Mouse (Mus musculus): ENCODE data around the gene Ganc. TPM values are rescaled to one million over a fixed set of nuclear protein-coding genes. Genes with fewer than 3 reads are reported as not detected.

Ganc gene
- polyA plus RNA-seq, 2 experiments = 4.8 to 5.1 TPM

DNA sequence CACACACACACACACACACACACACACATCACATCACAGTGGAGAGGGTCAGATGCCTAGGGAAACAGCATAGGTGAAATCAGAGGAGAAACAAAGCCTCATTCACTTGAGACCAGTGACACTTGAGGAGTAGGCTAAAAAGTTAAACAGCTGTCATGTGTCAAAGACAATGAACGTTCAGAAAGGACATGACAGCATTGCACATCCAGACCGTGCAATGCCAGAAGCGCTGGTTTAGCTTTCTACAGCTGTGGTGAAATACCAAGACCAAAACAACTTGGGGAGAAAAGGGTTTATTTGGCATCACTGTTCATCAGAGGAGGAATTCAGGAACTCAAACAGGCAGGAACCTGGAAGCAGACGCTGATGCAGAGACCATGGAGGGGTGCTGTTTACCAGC, 89.6 kb downstream of the Ganc start:
- H3K4me3 ChIP-seq (ENCODE audit: insufficient read depth in 1 of 2, low read depth in 2 of 2, low read length in 2 of 2) = no peak overlapping the region
- H3K9ac ChIP-seq (replicated peaks) = no peak overlapping the region
- H3K4me2 ChIP-seq (ENCODE audit: low read depth) = no peak overlapping the region
- H3K27ac ChIP-seq = no peak overlapping the region
- 48% methylated on average over 4 of the region's 4 CpGs for WGBS (ENCODE audit: insufficient replicate concordance)
- DNase-seq (ENCODE audit: low read depth in 3 of 3, low spot score in 3 of 3) = no peak
- TF ChIP-seq EP300 (IDR thresholded peaks at IDR 0.05; ENCODE audit: low read depth) = no peak
- TF ChIP-seq CTCF (IDR thresholded peaks at IDR 0.05; ENCODE audit: low read depth) = no peak
- H3K27me3 ChIP-seq (ENCODE audit: control insufficient read depth, insufficient read depth, low read length) = no peaks in the 10 kb centered on the region
- ATAC-seq (ENCODE audit: insufficient read depth) = no peak
- H3K9me3 ChIP-seq (ENCODE audit: control insufficient read depth, low read length) = no peaks in the 10 kb centered on the region
- H3K36me3 ChIP-seq (replicated peaks; ENCODE audit: control insufficient read depth, insufficient read depth, low read depth) = no peaks in the 10 kb centered on the region
- no peaks in the 10 kb centered on the region for H3K4me1 ChIP-seq (replicated peaks; ENCODE audit: control insufficient read depth in 2 of 2, insufficient read depth in 2 of 2, low read length in 1 of 2)

DNA sequence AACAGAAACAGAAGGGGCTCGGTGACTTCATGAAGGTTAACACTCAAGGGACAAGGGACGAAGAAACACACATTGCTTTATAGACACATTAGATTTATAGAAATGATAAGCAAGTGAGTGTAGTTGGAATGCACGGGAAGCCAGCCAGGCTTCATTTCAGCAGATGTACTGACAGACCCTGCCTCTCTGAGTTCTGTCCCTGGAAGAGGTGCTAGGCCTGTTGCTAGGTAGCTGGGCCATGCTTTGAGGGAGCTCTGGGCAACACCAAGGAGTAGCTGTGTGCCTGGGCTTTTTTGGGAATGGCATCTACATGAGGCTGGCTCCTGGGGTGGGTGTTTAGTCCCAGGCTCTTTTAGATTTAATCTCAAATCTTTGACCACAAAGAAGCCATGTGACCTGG, 92.8 kb downstream of the Ganc start:
- Histone ChIP-seq H3K9me3 (ENCODE audit: control insufficient read depth, low read length) (no peaks in the 10 kb centered on the region), H3K9ac (replicated peaks) (no peak overlapping the region), H3K27me3 (ENCODE audit: control insufficient read depth, insufficient read depth, low read length) (no peaks in the 10 kb centered on the region), H3K4me1 (replicated peaks; ENCODE audit: control insufficient read depth in 2 of 2, insufficient read depth in 2 of 2, low read length in 1 of 2) (peaks cover 0 to 12% of the 10 kb centered on the region in 2 experiments; a peak in 2 of 4 replicates), H3K36me3 (replicated peaks; ENCODE audit: control insufficient read depth, insufficient read depth, low read depth) (no peaks in the 10 kb centered on the region), H3K27ac (no peak overlapping the region), H3K4me2 (ENCODE audit: low read depth) (no peak overlapping the region), H3K4me3 (ENCODE audit: insufficient read depth in 1 of 2, low read depth in 2 of 2, low read length in 2 of 2) (no peak overlapping the region)
- ATAC-seq (ENCODE audit: insufficient read depth) (no peak), DNase-seq (ENCODE audit: low read depth in 3 of 3, low spot score in 3 of 3) (no peak)
- 55% methylated on average over 3 of the region's 3 CpGs for WGBS (ENCODE audit: insufficient replicate concordance)
- TF ChIP-seq EP300 (IDR thresholded peaks at IDR 0.05; ENCODE audit: low read depth) (no peak), CTCF (IDR thresholded peaks at IDR 0.05; ENCODE audit: low read depth) (no peak)

DNA sequence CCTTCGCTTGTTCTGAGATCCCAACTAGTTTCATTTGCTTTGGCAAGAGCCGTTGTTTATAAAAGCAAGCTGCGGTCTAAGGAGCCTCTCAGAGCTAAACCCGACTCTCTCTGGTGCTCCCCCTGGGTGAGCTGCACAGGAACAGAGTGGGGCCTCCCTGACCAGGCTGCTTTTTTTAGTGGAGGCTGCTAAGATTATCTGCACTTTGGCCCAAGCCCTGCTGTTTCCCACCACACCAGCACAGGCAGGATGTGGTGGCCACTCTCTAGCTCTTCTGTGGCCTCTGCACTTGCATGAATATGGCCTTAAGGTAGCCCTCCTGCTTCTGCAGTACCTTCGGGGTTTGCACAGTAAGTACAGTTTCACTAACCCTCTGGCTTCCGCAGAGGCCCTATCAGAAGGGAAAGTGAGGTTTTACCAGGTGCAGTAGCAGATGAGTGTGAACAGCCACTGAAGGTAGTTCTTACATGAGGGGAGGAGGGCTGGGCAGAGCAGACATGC, 96.3 kb downstream of the Ganc start:
- Histone ChIP-seq H3K4me1 (replicated peaks; ENCODE audit: control insufficient read depth in 2 of 2, insufficient read depth in 2 of 2, low read length in 1 of 2) (peaks cover 0 to 13% of the 10 kb centered on the region in 2 experiments; a peak in 2 of 4 replicates), H3K9ac (replicated peaks) (no peak overlapping the region), H3K9me3 (ENCODE audit: control insufficient read depth, low read length) (no peaks in the 10 kb centered on the region), H3K4me3 (ENCODE audit: insufficient read depth in 1 of 2, low read depth in 2 of 2, low read length in 2 of 2) (no peak overlapping the region), H3K4me2 (ENCODE audit: low read depth) (no peak overlapping the region), H3K27me3 (ENCODE audit: control insufficient read depth, insufficient read depth, low read length) (no peaks in the 10 kb centered on the region), H3K36me3 (replicated peaks; ENCODE audit: control insufficient read depth, insufficient read depth, low read depth) (no peaks in the 10 kb centered on the region), H3K27ac (no peak overlapping the region)
- TF ChIP-seq EP300 (IDR thresholded peaks at IDR 0.05; ENCODE audit: low read depth) (no peak), CTCF (IDR thresholded peaks at IDR 0.05; ENCODE audit: low read depth) (no peak)
- WGBS (ENCODE audit: insufficient replicate concordance) = 10% methylated on average over 6 of the region's 6 CpGs
- DNase-seq (ENCODE audit: low read depth in 3 of 3, low spot score in 3 of 3) = no peak
- ATAC-seq (ENCODE audit: insufficient read depth) = peak; percentile 43; the same call in 1 of the 2 replicates

DNA sequence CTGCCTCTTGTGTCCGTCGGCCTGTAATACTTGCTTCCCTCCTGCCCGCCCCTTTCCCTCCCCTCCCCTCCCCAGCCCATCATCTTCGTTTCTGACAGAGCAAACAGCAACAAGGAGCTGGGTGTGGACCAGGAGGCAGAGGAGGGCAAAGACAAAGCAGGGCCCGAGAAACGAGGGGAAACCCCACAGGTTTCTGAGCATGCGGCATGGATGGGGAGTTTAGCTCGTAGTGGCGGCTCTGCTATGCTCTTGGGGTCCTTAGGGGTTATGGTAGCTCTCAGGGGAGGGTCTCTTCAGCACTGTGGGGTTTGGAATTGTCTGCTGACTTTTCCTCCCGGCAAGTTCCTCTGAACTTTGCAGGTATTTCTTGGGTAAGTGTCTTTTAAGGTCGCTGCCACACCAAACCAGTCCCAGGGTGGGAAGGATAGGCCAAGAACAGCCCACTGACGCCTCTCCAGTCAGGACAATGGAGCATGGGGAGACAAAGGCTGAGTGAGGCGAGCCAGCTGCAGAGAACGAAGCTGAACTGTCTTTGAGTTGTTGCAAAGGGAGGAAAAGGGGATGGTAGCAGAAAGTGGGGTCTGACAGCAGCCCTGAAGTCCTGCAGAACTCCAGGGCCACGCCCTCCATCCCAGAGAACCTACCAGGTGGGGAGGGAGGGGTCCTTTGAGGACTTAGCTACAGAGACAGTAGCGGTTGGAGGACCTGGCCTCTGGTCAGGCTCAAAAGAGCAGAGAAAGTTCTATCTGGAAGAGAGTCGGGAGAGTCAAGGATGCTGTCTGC, 97.6 kb downstream of the Ganc start:
- Histone ChIP-seq H3K27me3 (ENCODE audit: control insufficient read depth, insufficient read depth, low read length) (no peaks in the 10 kb centered on the region), H3K4me2 (ENCODE audit: low read depth) (no peak overlapping the region), H3K9ac (replicated peaks) (no peak overlapping the region), H3K4me3 (ENCODE audit: insufficient read depth in 1 of 2, low read depth in 2 of 2, low read length in 2 of 2) (no peak overlapping the region), H3K4me1 (replicated peaks; ENCODE audit: control insufficient read depth in 2 of 2, insufficient read depth in 2 of 2, low read length in 1 of 2) (peaks cover 0 to 13% of the 10 kb centered on the region in 2 experiments; a peak in 2 of 4 replicates), H3K27ac (no peak overlapping the region), H3K36me3 (replicated peaks; ENCODE audit: control insufficient read depth, insufficient read depth, low read depth) (peaks cover 5% of the 10 kb centered on the region), H3K9me3 (ENCODE audit: control insufficient read depth, low read length) (no peaks in the 10 kb centered on the region)
- ATAC-seq (ENCODE audit: insufficient read depth) = no peak
- 37% methylated on average over 17 of the region's 17 CpGs for WGBS (ENCODE audit: insufficient replicate concordance)
- DNase-seq (ENCODE audit: low read depth in 3 of 3, low spot score in 3 of 3) = no peak
- TF ChIP-seq EP300 (IDR thresholded peaks at IDR 0.05; ENCODE audit: low read depth) (no peak), CTCF (IDR thresholded peaks at IDR 0.05; ENCODE audit: low read depth) (no peak)

DNA sequence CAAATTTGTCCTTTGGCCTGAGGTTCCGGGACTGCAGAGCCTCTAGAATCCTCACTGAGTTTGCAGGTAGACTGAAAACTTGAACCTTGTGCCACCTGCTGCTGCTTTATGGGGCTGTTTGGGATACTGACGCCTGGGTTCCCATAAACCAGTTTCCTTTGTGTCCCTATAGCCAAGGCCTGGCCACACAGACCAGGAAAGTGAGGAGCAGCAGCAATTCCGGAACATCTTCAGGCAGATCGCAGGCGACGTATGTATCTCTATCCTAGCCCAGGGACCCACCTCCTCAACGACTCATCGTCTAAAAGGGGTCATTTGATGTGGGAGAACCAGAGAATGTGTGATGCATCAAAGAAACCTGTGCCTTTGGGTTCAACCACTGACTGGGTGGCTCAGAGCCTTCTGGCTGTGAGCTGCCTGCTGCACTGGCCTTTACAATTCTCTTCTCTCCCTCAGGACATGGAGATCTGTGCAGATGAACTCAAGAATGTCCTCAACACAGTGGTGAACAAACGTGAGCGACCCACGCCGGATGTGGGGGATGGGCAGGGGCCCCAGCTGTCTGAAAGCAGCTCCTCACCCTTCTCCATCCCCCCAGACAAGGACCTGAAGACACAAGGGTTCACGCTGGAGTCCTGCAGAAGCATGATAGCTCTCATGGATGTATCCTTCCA, 98.4 kb downstream of the Ganc start:
- no peak for TF ChIP-seq CTCF (IDR thresholded peaks at IDR 0.05; ENCODE audit: low read depth)
- no peak for TF ChIP-seq EP300 (IDR thresholded peaks at IDR 0.05; ENCODE audit: low read depth)
- ATAC-seq (ENCODE audit: insufficient read depth) = no peak
- Histone ChIP-seq H3K27me3 (ENCODE audit: control insufficient read depth, insufficient read depth, low read length) (no peaks in the 10 kb centered on the region), H3K9ac (replicated peaks) (no peak overlapping the region), H3K4me2 (ENCODE audit: low read depth) (no peak overlapping the region), H3K4me1 (replicated peaks; ENCODE audit: control insufficient read depth in 2 of 2, insufficient read depth in 2 of 2, low read length in 1 of 2) (peaks cover 0 to 13% of the 10 kb centered on the region in 2 experiments; a peak in 2 of 4 replicates), H3K4me3 (ENCODE audit: insufficient read depth in 1 of 2, low read depth in 2 of 2, low read length in 2 of 2) (no peak overlapping the region), H3K9me3 (ENCODE audit: control insufficient read depth, low read length) (no peaks in the 10 kb centered on the region), H3K36me3 (replicated peaks; ENCODE audit: control insufficient read depth, insufficient read depth, low read depth) (peaks cover 6% of the 10 kb centered on the region), H3K27ac (no peak overlapping the region)
- DNase-seq (ENCODE audit: low read depth in 3 of 3, low spot score in 3 of 3) = no peak
- WGBS (ENCODE audit: insufficient replicate concordance) = 54% methylated on average over 13 of the region's 13 CpGs
